Mouse (Mus musculus) midbrain, embryonic 12.5 days (tissue): ENCODE measurements at regions not wholly inside any gene's neighbourhood (a gene's known extent, or its start where the extent isn't known, plus 50 kb on each side); places are given as distances from the start of the nearest gene placed in this dataset.
A peak's percentile ranks its signal among the peaks of the same experiment; 100 is the strongest.

Source experiments
- ATAC-seq: fragments of 200-750 bp; cut with Nextera tagmentation; 2 replicates; pipeline ENCODE4 v1.8.0; 2017; ENCODE audit warnings: low read depth, moderate TSS enrichment, moderate library complexity; ENCODE audit not compliant: low FRiP score
- H3K27ac ChIP-seq: fragments of 300-500 bp; sonication (generic); replicated peaks from 2 replicates; pipeline ENCODE4 v1.5.1; 2016; ENCODE audit warnings: mild to moderate bottlenecking
- H3K27me3 ChIP-seq: fragments of 300-500 bp; sonication (generic); 2 replicates; pipeline ENCODE4 v1.6.1; 2016; ENCODE audit warnings: mild to moderate bottlenecking
- H3K36me3 ChIP-seq: fragments of 300-500 bp; sonication (generic); 2 replicates; pipeline ENCODE4 v1.6.1; 2016
- H3K4me1 ChIP-seq: fragments of 300-500 bp; sonication (generic); 2 replicates; pipeline ENCODE4 v1.6.1; 2016
- H3K4me2 ChIP-seq: fragments of 300-500 bp; sonication (generic); replicated peaks from 2 replicates; pipeline ENCODE4 v1.6.1; 2016; ENCODE audit warnings: mild to moderate bottlenecking, moderate library complexity
- H3K4me3 ChIP-seq: fragments of 300-500 bp; sonication (generic); 2 replicates; pipeline ENCODE4 v1.5.1; 2016; ENCODE audit warnings: mild to moderate bottlenecking
- H3K9ac ChIP-seq: fragments of 300-500 bp; sonication (generic); replicated peaks from 2 replicates; pipeline ENCODE4 v1.6.1; 2016; ENCODE audit warnings: mild to moderate bottlenecking, moderate library complexity
- H3K9me3 ChIP-seq: fragments of 300-500 bp; sonication (generic); 2 replicates; pipeline ENCODE4 v1.6.1; 2016; ENCODE audit warnings: mild to moderate bottlenecking
- WGBS: fragments of 180-500 bp; shearing (Covaris S2); methylation state at CpG from one replicate; pipeline ENCODE4 v1.1.7; 2016; 5-methylcytosine and 5-hydroxymethylcytosine counted together

DNA sequence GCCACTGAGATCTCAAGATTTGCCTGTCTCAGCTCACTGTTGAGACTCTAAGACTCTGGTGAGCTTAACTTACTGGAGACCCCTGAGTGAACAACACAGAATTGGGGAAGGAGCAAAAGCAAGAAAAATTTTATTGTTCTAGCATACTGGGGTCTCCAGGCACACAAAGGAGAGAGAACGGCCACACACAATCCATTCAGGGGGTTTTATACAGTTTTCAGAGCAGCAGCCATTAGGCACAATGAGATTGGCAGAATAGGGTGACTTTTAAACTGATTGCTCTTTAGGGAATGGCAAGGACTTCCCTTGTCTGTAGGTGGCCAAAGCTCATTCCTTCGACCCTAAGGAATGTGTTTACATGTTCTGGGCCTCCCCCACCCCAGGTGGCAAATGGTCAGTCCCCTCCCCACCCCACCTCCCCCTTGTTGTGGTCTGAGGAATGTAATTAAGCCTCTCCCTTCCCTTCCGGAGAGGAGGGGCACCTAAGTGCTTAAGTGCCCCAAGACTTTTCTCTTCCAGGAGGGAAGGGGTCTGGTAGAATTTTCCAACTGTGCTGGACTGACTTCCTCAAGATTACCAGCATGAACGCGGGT, 315.6 kb downstream of the Etv1 start:
- H3K27me3 ChIP-seq, result no peaks in the 10 kb centered on the region
- H3K9ac ChIP-seq, result no peak overlapping the region
- H3K9me3 ChIP-seq, result no peaks in the 10 kb centered on the region
- ATAC-seq, result no peak
- no peak overlapping the region for H3K4me2 ChIP-seq
- WGBS, result 22% methylated on average over 5 of the region's 5 CpGs
- H3K36me3 ChIP-seq, result no peaks in the 10 kb centered on the region
- H3K27ac ChIP-seq, result no peak overlapping the region
- no peaks in the 10 kb centered on the region for H3K4me1 ChIP-seq
- H3K4me3 ChIP-seq, result no peak overlapping the region

DNA sequence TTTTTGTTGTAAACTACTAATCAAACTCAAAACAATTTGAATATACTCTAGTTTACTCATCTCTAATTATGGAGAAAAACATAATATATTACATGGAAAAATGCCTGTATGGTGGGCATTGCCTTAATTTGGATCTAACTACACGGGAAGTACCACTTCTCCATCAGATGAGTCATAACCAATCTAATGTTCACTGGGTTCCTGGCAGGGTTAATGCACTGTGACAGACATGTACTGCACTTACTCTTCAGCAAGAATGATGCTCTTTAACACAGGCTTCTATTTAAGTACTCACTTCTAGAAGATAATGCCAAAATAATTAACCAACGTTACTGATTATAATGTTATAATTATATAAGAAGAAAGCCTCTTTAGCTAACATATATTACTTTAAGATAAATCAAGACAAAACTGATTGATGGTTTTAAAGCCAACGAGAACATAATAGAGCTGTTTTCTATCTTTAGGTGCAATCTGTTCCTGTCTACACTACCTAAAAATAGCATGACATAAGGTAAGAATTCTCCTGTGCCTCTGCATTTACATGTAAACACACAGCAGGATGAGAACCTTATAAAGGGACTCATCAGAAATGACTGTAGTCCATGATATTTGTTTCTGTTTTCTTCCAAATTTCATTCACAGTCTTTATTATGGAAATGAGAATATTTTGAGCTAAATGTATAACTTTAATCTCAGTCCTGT, 344.4 kb downstream of the Etv1 start:
- no peaks in the 10 kb centered on the region for H3K9me3 ChIP-seq
- H3K27me3 ChIP-seq, result no peaks in the 10 kb centered on the region
- no peaks in the 10 kb centered on the region for H3K36me3 ChIP-seq
- no peak overlapping the region for H3K9ac ChIP-seq
- H3K27ac ChIP-seq, result no peak overlapping the region
- ATAC-seq, result no peak
- WGBS, result 83% methylated on average over 3 of the region's 3 CpGs
- H3K4me3 ChIP-seq, result no peak overlapping the region
- H3K4me2 ChIP-seq, result no peak overlapping the region
- H3K4me1 ChIP-seq, result no peaks in the 10 kb centered on the region

DNA sequence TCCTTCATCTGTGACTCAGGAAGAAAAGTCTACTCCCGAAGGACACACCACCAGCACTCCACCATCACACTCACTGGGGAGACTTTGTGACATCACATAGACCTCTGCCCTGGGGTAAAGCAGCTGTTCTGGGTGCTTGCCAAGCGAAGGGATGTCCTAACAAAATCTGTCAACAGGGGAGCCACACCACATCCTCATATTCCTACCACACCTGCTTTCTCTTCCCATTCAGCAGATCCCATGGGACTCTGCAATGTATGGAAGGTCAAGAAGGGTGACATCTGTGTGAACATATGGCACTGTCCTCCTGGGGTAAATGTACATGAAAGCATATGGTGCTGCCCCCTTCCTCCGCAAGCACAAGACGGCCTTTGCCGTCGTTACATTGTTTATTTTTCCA, 375.5 kb downstream of the Etv1 start:
- peak; percentile 47; the same call in 1 of the 2 replicates for ATAC-seq
- Histone ChIP-seq H3K4me3 (no peak overlapping the region), H3K4me2 (no peak overlapping the region), H3K27ac (no peak overlapping the region), H3K9ac (no peak overlapping the region), H3K4me1 (no peaks in the 10 kb centered on the region), H3K27me3 (no peaks in the 10 kb centered on the region), H3K9me3 (no peaks in the 10 kb centered on the region), H3K36me3 (no peaks in the 10 kb centered on the region)
- WGBS, result 67% methylated on average over 6 of the region's 6 CpGs

DNA sequence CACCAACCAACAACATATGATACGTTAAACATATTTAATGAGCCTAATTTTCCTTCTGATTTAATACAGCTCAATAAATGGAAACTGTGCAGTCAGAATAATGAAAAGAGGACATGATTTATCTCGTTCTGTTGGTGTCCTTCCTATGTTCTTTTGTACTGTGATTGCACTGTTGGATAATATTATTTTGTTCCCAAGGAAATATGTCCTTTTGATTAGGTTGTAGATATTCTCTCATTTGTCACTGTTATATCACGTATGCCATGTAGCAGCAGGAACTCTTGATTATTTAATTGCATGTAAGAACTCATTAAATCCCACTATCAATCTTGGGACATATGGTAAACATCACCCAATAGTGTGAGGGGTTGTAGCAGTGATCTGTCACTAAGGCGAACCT, 397.8 kb downstream of the Etv1 start:
- H3K4me2 ChIP-seq, result no peak overlapping the region
- H3K27me3 ChIP-seq, result no peaks in the 10 kb centered on the region
- no peaks in the 10 kb centered on the region for H3K4me1 ChIP-seq
- no peaks in the 10 kb centered on the region for H3K9me3 ChIP-seq
- no peak overlapping the region for H3K4me3 ChIP-seq
- WGBS, result 90% methylated on average over 4 of the region's 4 CpGs
- no peak overlapping the region for H3K9ac ChIP-seq
- H3K27ac ChIP-seq, result no peak overlapping the region
- no peaks in the 10 kb centered on the region for H3K36me3 ChIP-seq
- no peak for ATAC-seq

DNA sequence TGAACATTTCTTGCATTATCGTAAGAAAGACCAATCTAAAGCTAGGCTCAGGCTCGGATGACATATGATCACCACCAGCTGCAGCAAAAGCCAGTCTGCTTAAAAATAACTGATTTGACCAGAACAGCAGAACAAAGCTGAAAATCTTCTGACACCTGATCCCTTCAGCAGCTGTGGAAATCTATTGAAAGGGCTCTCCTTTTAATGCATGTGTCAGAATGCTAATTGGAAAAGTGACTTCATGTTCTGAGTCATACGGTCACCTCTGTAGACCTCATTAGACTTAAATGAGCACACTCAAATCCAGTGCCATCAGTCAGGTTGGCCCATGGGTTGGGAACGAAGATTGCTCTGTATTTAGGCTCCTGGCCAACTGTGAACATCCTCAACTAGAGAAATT, 444.9 kb downstream of the Etv1 start:
- Histone ChIP-seq H3K27ac (no peak overlapping the region), H3K9ac (no peak overlapping the region), H3K36me3 (no peaks in the 10 kb centered on the region), H3K27me3 (no peaks in the 10 kb centered on the region), H3K4me2 (no peak overlapping the region), H3K9me3 (no peaks in the 10 kb centered on the region), H3K4me1 (no peaks in the 10 kb centered on the region), H3K4me3 (no peak overlapping the region)
- ATAC-seq, result 0 out of 2 replicates have a peak, but pooled peaks have one; percentile 65
- 58% methylated on average over 4 of the region's 4 CpGs for WGBS

DNA sequence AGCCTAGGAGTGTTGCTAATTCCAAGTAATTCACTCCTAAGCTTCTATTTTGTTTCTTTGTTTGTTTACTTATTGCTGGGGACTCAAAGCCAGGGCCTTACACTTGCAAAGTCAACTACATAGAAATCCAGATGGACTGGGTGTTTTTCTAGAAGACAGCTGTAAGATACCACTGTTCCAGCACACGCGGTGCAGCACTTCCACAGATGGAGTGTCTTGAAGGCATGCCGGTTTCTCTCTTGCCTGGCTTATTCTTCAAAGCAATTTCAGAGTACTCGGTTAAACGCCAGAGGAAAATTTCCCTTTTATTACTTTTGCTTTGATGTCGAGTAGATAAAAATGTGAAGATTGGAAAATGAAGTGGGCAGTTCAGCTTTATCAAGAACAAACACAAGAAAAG, 477.4 kb downstream of the Etv1 start:
- H3K27ac ChIP-seq, result no peak overlapping the region
- no peak overlapping the region for H3K9ac ChIP-seq
- H3K9me3 ChIP-seq, result no peaks in the 10 kb centered on the region
- no peak overlapping the region for H3K4me2 ChIP-seq
- H3K36me3 ChIP-seq, result no peaks in the 10 kb centered on the region
- ATAC-seq, result no peak
- no peaks in the 10 kb centered on the region for H3K27me3 ChIP-seq
- no peak overlapping the region for H3K4me3 ChIP-seq
- H3K4me1 ChIP-seq, result no peaks in the 10 kb centered on the region
- 82% methylated on average over 6 of the region's 6 CpGs for WGBS

DNA sequence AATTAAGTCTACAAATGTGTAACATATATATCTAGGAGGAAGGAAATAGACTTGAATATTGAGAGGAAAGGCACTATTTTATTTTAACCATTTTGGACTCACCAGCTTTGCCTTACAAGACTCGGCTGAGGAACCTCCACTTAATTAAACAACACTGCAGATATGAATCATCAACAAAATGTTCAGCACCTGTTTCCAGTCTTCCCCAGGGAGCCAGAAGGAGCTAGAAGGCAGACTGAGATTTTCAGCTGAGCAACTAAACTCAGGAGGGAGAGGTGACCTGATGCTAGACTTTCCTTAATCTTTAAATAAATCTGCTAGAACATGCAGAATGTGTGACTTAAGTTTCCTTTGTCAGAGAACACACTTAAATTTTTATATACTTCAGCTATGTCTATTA, 478.4 kb downstream of the Etv1 start:
- Histone ChIP-seq H3K27ac (no peak overlapping the region), H3K4me2 (no peak overlapping the region), H3K4me3 (no peak overlapping the region), H3K9me3 (no peaks in the 10 kb centered on the region), H3K27me3 (no peaks in the 10 kb centered on the region), H3K9ac (no peak overlapping the region), H3K36me3 (no peaks in the 10 kb centered on the region), H3K4me1 (no peaks in the 10 kb centered on the region)
- WGBS, result 92% methylated on average over 1 of the region's 1 CpGs
- no peak for ATAC-seq

DNA sequence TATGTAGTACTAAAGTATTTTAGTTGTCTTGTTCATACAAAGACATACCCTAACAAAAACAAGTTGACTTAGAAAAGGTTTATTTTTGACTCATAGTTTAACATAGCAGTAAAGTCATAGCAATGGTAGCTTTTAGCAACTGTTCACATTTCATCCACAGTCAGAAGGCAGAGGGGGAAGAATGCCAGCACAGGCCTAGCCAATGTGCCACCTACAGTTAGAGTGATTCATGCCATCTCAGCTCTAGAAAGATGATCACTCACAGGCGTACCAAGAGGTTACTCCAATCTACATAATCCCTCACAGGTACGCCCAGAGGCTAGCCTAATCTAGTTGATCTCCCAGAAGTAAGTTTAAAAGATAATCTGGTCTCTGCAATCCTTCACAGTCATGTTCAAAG, 510.5 kb downstream of the Etv1 start:
- Histone ChIP-seq H3K4me3 (no peak overlapping the region), H3K9ac (no peak overlapping the region), H3K36me3 (no peaks in the 10 kb centered on the region), H3K4me2 (no peak overlapping the region), H3K27me3 (no peaks in the 10 kb centered on the region), H3K27ac (no peak overlapping the region), H3K4me1 (no peaks in the 10 kb centered on the region), H3K9me3 (no peaks in the 10 kb centered on the region)
- no peak for ATAC-seq
- 78% methylated on average over 2 of the region's 2 CpGs for WGBS

DNA sequence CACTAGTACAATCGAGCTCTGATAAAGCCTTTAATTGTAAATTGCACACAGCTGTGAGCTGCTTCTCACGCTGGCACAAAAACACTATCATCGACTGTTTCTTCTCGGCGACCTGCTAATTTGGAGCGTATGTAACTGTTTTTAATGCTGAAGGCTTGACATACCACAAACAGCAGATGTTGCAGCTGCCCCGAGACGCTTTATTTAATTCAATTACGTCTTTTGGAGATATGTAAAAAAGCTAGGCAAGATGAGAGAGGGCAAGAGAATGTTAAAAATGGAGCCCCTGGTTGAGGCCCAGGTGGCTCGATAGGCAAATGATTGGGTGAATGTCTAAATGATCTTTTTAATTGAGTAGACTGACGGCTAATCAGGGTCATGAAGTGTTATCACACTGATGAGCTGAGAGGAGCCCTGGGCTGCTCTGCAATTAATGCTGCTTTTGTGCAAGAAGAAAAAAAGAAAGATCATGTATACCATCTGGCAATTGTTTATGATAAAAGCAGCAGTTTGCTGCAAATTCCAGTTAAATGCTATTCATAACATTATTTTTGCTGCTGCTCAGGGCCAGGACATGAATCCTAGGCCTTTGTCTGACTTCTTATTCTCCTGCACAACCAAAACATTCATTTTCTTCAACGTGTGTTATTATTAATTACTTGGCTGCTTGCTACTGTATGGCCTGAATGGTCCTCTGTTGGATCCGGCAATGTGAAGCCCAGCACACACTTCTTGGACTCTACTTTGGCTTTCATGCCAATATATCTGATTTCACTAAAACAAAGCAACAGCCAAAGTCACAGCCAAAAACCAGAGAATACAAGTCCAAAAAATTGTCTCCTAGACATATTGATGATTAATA, 522.4 kb downstream of the Etv1 start:
- H3K4me2 ChIP-seq, result 0 out of 2 replicates have a peak overlapping the region, but pooled peaks have one; percentile 0
- peak overlapping the region; percentile 39; the same call in 1 of the 2 replicates for H3K27ac ChIP-seq
- peaks cover 11% of the 10 kb centered on the region for H3K4me1 ChIP-seq
- no peaks in the 10 kb centered on the region for H3K36me3 ChIP-seq
- H3K4me3 ChIP-seq, result no peak overlapping the region
- H3K27me3 ChIP-seq, result no peaks in the 10 kb centered on the region
- H3K9me3 ChIP-seq, result no peaks in the 10 kb centered on the region
- H3K9ac ChIP-seq, result no peak overlapping the region
- WGBS, result 46% methylated on average over 13 of the region's 13 CpGs
- ATAC-seq, result peak; percentile 82

DNA sequence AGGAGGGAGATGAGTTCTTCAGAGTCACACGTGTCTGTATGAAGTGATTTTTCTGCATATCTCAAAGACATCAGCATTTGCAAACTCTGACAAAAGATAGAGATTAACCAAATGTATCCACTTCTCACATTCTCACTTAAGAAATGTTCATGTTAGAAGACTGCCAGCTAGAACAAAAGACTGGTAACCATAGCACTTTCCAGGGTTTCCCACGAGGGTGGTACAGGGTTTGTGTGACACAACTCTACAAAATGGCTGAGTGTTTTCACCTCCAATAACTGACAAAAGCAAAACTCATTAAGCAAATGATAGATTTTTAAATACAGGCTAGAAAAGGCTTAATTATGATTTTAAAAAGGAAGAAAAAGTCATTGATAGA, 523.0 kb downstream of the Etv1 start:
- H3K4me3 ChIP-seq, result no peak overlapping the region
- no peaks in the 10 kb centered on the region for H3K27me3 ChIP-seq
- 66% methylated on average over 2 of the region's 2 CpGs for WGBS
- H3K4me1 ChIP-seq, result peaks cover 11% of the 10 kb centered on the region
- ATAC-seq, result no peak
- H3K9ac ChIP-seq, result no peak overlapping the region
- no peak overlapping the region for H3K27ac ChIP-seq
- H3K9me3 ChIP-seq, result no peaks in the 10 kb centered on the region
- no peaks in the 10 kb centered on the region for H3K36me3 ChIP-seq
- no peak overlapping the region for H3K4me2 ChIP-seq

DNA sequence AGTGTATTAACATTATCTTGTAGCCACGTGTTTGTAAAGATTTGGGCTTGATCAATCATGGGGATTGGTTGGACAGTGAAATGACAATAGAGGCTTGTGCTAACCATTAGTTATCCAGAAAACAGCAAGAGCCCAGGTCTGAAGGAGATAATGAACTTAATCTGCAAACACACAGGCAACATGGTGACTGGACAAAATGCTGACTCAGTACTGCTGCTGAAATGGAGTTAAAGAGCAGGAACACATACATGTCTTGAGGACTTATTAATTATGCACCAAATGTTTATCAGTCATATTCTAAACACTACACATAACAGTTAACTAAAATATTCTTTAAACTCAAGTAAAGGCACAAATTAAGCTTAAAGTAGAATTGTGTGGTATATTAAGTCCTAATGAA, 528.6 kb downstream of the Etv1 start:
- no peaks in the 10 kb centered on the region for H3K4me1 ChIP-seq
- no peaks in the 10 kb centered on the region for H3K36me3 ChIP-seq
- H3K9me3 ChIP-seq, result no peaks in the 10 kb centered on the region
- H3K27me3 ChIP-seq, result no peaks in the 10 kb centered on the region
- ATAC-seq, result no peak
- H3K4me3 ChIP-seq, result no peak overlapping the region
- H3K4me2 ChIP-seq, result no peak overlapping the region
- no peak overlapping the region for H3K9ac ChIP-seq
- no peak overlapping the region for H3K27ac ChIP-seq
- WGBS, result 87% methylated on average over 1 of the region's 1 CpGs

DNA sequence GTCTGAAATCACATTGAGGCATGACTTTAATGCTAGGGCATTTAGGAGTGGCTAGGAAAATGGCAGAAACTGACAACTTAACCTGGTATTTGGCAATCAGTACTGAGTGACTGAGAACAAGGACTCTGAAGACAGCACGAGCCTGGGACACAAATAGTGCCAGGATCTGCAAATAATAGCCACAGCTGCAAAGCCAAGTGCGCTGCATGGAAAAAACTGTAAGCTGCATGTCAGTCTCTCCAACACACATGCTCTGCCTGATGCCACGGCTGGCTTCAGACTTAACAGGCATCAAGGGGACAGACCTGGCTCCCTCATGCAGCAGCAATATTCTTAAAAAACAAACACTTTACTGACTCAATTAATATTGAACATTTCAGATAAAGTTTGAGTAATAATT, 530.7 kb downstream of the Etv1 start:
- Histone ChIP-seq H3K9me3 (no peaks in the 10 kb centered on the region), H3K27ac (no peak overlapping the region), H3K4me3 (no peak overlapping the region), H3K4me1 (no peaks in the 10 kb centered on the region), H3K4me2 (no peak overlapping the region), H3K27me3 (no peaks in the 10 kb centered on the region), H3K36me3 (no peaks in the 10 kb centered on the region), H3K9ac (no peak overlapping the region)
- 82% methylated on average over 3 of the region's 3 CpGs for WGBS
- no peak for ATAC-seq
